Mouse (Mus musculus): ENCODE measurements at regions not wholly inside any gene's neighbourhood (a gene's known extent, or its start where the extent isn't known, plus 50 kb on each side); places are given as distances from the start of the nearest gene placed in this dataset.

DNA sequence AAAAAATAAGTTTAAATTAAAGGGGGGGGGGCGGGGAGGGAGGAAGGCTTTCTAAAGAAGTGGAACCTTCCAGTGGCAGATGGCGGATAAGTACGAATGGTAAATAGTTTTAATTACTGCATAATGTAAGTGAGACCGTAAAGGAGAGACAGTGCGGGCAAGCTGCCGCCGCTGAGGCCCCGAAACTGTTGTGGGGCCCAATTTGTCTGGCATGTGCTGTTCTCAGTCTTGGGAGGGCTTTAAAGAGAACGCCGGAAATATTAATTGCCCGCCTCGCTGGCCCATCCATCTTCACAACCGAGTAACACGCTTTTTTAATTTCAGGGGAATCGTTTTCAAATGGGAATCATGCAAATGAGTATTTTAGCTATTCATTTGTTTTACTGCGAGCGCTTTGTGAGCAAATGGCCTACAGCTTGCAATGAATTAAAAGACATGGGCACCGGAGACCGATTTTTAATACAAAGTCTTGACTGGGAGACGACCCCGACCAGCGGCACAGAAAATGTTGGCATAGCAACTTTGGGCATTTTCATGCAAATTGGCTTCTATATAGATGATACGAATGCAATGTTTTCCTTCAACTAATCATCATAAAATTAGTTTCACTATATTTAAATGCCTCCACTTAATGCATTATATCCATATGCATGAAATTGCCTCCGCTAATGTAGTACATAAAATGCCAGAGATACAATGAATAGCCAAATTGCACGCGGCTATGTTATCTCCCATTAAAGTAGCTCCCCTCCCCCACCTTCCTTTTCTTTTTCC is 122.9 kb upstream of the Smad3 start:
- TF ChIP-seq POLR2A (IDR thresholded peaks at IDR 0.05; ENCODE audit: low read depth, low read length) (no peak), CTCF (IDR thresholded peaks at IDR 0.05; ENCODE audit: extremely low read depth, insufficient read length, insufficient replicate concordance, low read depth, low read length) (no peak)
